Mouse (Mus musculus) thymus, postnatal 0 days (tissue): ENCODE measurements around the gene Piezo1. TPM values are rescaled to one million over a fixed set of nuclear protein-coding genes. Genes with fewer than 3 reads are reported as not detected.

Experiments used
- DNase-seq: peaks from one replicate; pipeline ENCODE4 v3.0.0-alpha.2; 2015; ENCODE audit warnings: low spot score
- polyA plus RNA-seq: library from polyadenylated mRNA; unstranded; fragments of >200 nt; fragmentation: Nextera tagmentation; extraction: Ambion mirVana; gene quantifications from 2 replicates; pipeline ENCODE4 v1.2.1, GENCODE M21; 2015

The Piezo1 gene
- polyA plus RNA-seq, 1 experiment from 2014 or later, result 6.9 TPM

DNA sequence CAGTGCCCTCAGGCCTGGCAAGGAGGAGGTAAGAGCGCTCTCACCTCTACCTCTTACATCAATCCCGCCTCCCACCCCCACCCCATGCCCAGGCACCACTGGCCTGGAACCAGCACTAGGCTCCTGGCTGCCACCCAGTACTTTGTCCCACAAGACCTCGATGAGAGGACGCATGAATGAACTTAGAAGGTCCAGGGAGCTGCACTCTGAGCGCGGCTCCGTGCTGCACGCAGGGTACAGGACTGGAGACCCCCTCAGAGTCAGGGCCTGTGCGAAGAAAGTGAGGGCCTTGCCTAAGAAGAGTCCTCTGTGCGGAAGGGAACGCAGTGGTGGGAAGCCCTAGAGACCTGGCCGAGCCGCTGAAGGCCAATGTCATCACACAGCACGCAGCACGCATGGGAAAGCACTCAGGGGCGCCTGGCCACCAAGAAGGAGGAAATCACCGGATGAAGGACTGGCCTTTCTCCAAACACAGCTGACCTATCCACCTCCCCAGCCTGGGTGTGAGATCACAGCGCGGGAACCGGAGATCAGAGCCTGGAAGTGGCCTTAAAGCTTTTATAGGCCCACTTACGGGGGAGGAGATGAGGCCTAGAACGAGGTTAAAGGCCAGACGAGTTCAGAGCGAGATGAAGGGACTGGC, 4.2 kb downstream of the Piezo1 start:
- DNase-seq, result no peak

DNA sequence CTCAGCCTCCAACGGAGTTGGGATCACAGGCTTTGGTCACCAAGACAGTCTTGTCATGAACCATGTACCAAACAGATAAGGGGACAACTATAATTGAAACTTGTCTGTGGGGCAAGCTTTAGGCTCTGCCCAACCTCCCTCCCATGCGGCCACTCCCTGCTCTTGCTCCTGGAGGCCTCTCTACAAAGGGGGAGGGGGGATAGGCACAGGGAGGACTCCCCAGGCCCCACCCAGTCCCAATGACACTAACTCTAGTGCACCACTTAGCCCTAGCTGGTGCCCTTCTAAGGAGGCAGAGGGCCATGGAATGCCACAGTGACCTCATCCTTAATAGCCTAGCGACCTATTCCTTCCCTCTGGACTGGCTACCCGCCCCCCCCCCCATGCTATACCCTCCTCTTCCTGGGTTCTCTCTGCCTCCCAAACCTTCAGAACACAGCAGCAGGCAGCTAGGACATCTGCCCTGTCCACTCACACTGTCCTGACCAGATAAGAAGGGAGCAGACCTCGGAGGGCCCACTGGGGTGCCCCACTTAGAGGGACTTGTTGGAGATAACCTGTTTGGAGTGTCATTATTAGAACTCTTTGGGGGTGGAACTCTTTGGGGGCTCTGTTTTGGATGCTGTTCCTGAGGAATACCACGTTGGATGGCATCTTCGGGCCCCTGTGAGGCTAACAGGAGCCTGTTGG, 4.9 kb downstream of the Piezo1 start:
- no peak for DNase-seq

DNA sequence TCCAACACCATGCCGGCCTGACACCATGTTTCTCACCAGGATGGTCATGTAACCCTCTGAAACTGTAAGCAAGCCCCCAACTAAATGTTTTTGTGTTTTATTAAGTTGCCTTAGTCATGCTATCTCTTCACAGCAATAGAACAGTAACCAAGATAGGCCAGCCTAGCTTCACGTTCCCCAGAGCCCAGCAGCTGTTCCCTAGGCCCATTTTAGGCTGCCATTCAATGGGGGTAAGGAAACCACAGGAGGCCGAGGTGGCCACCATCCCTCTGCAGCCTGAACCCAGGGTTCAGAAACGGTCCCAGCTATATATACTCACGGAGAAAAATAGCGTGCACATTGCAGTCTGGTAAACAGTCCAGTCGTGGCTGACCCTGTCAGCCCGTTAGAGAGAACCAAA, 7.0 kb downstream of the Piezo1 start:
- no peak for DNase-seq

DNA sequence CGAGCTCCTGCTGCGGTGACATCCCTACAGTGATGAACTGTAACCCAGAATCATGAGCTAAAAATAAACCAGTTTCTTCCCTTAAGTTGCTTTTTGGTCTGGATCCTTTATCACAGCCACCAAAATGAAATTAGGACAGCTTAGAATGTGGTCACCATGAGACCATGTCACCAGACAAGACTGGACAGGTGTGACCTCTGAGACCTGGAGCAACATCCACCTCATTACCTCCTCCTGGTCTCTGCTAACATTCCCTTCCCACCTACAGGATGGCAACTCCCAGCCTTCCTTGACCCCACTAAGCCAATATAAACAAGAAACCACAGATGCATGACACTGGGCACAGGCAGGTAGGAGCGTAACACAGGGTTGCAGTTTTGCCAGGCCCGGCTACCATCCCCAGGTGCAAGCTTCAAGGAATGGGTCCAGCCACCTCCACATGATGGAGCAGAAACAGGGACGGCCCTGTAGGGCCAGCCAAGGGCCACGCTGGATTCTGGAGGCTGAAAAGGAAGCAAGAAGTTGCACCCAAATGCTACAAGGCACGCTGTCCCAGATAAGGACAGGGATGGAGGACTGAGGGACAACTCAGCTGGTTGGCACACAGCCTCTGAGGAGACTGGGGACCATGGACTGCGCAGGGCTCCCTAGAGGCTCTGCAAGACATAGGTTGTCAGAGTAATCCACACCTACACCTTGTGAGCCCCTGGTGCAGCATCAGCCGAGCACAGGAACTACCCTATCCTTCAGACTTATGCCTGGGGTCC, 12.6 kb downstream of the Piezo1 start:
- DNase-seq, result no peak

DNA sequence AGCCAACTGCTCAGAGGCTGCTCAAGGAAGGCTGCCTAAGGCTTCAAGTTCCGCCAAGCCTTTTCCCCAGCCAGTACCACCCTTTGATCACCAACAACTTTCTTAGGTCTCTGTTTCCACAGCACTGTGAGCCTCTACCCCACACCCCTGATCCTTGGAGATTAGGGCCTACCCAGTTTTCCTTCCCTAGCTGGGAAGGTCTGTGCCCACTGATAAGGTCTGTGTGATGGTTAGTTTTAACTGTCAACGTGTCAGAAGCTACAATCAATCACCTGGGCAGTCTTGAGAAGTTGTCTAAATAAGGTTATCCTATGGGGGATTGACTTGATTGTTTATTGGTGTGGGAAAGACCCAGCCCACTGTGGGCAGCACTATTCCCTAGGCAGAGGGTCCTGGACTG, 13.3 kb downstream of the Piezo1 start:
- no peak for DNase-seq

DNA sequence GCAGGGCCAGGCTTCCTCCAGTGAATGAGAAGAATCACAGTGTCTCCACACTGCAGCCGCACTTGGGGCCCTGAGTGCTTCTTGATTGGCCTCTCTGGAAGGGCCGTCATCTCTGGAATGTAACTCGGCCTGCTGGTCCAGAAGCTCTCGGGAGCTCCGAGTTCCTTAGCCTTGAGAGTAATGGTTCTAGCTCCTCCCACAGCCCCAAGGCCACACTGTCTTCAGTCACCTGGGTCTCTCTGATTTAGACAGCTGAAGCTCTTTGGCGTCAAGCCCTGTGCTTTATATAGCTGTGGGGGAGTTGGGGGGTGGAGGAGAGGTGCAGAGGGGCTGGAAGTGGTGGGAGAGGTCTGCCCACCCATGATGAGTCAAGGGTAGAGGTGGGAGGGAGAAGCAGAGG, 14.1 kb downstream of the Piezo1 start:
- DNase-seq, result no peak

DNA sequence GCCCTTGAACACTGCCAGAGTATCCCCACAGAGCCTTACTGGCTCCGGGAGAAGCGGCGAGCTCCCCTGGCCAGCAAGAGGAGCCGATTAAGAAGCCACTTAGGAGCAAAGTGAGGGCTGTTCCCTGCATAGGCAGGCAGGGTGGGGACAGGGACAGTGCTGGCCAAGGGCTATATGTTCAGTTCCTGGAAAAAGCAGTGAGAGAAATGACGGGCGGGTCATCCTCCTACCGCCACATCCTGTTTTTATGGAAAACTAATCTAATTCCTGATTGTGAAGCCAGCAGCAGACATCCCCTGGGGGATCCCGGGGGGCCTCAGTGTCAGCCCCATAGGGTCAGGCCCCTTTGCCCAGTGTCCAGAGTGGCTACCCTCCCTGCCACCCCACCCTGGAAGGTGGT, 19.8 kb downstream of the Piezo1 start:
- no peak for DNase-seq

DNA sequence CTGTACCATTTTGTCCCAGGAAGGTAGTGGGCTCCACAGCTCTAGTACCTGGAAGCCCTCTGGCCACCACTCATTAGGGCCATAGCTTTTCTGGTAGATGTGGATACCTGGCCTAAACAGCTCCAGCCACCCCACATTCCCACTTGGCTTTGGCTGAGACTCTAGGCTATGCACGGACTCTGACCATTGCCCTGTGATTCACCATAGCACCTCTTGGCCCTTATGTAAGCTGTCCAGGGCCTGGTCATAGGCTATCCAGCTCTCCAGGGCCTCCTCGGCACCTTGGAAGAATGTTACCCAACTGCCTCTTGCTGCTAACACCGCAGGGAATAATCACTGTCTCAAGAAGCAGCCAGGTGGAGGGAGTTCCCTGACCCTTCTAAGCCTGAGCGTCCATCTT, 22.0 kb downstream of the Piezo1 start:
- DNase-seq, result no peak

DNA sequence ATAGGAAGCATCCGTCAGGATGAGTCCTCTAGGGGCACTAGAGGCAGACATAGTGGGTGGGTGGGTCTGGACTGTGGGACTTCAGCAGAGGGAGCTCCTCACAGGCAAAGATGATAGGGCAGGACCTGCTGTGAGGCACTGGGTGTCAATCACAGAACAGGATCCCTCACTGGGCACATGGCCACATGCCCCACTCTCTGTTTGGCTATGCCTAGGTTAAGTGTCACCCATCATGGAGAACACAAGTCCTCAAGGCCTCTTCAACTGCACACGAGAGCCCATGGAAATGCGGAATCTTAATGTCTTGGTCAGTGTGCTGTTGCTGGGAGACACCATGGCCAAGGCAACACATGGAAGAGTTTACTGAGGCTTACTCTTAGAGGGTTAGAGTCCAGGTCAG, 23.2 kb downstream of the Piezo1 start:
- DNase-seq, result no peak

DNA sequence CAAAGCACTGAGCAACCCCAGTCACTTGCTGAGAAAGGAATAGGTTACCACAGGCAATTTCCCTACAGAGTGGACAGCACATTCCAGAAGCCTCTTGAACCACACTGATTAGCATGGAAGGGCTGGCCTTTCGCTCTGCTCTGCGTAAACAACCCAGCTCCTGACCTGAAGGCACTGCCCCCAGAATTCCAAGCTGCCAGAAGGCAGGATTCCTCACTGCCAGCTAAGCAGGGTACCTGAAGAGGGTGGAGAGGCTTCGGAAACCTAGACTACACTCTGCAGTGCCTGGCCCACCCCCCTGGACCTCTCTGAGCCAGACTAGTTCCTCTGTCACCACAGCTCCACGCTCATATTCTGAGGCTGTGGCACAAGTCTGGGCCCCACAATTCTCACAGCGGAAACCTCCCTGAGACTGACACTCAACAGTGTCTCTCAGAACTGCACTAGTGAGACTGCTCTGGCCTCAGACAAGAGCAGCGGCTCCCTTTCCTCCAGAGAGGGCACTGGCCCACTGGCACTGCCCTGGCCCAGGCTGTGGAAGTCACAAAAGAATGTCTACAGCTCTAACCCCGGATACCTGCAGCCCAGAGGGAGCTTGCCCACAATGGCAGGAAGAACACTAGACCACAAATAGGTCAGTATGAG, 24.5 kb downstream of the Piezo1 start:
- DNase-seq, result peak; percentile 51

DNA sequence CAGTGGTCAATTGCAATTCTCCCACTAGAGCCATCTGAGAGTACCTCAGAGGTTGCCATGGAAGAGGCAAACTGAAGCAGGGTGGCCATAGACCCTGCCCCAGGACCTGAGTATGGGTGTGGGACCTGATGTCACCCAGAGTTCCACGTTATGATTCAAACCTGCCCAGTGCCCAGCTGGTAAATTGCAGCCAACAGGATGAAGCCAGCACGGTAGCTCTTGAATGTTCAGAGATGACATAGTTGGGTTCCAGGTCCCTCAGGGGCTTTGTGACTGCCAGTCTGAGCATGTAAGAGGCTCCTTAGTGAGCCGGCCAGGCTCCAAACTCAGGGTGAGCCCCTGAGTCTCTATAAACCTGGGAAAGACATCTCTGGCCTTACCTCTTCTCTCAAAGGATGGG, 25.0 kb downstream of the Piezo1 start:
- DNase-seq, result no peak

DNA sequence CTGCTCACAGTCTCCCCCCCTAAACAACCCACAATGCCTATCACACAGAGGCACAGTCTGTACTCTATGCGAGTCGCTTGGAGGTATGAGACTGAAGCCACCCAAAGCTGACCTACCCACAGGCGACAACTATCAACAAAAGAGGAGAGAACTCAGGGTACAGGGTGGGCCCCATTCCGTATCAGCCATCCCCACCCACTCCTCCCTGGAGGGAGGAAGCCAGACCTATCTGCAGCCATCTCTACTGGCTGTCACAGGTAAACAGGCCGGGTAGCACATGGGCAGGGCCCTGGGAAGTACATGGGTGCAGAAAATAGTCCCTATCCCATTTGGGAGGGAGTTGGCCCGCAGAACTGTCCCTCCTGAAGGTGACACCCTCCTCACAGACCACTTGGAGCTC, 26.1 kb downstream of the Piezo1 start:
- no peak for DNase-seq

DNA sequence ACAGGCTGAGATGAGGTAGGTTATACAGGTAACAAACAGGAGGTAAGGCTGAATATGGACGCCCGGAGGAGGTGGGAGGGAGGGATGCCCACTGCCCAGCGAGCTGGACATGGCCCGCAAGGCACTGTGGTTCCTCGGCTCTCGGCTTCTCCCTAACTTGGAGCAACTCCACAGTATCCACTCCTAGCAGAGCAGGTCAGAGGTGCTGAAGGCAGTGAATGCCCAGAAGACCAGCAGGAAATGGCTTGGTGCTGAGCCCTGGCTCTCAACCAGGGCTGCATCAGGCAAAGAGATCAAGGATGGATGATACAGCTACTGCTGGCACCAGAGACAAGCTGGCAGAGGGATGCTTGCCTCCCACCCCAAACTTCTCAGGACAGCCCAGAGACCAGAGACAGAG, 26.6 kb downstream of the Piezo1 start:
- DNase-seq, result no peak

DNA sequence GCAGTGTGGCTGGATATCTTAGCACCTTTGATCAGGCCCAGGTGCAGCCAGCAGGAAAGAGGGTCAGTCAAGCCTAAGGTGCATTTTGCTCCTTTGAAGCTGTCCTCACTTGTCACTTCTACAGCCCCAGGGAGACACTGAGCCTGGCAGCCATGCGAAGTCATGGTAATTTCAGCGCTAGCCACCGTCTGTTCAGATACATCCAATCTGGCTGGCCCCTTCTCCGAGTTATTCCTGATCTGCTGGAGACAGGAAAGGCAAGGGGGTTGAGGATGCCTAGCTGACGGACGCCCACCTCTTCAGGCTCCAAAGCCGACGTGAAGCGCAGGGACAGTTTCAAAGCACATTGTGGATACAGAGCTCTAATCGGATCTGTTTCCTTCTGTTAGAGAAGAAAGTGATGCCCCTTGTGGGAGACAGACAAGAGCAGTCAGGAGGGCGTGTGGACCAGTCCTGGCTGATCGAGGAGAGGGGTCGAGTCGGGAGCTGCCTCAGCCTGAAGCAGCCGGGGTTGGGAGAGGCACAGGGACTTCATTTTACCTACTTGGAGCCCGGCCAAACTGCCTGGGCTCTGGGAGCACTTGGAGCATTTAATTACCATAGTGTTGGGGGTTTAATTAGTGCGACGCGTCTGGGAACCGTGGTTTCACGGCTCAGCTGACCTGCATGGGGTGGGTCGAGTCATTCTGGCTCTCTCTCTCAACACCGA, 27.3 kb downstream of the Piezo1 start:
- DNase-seq, result no peak

DNA sequence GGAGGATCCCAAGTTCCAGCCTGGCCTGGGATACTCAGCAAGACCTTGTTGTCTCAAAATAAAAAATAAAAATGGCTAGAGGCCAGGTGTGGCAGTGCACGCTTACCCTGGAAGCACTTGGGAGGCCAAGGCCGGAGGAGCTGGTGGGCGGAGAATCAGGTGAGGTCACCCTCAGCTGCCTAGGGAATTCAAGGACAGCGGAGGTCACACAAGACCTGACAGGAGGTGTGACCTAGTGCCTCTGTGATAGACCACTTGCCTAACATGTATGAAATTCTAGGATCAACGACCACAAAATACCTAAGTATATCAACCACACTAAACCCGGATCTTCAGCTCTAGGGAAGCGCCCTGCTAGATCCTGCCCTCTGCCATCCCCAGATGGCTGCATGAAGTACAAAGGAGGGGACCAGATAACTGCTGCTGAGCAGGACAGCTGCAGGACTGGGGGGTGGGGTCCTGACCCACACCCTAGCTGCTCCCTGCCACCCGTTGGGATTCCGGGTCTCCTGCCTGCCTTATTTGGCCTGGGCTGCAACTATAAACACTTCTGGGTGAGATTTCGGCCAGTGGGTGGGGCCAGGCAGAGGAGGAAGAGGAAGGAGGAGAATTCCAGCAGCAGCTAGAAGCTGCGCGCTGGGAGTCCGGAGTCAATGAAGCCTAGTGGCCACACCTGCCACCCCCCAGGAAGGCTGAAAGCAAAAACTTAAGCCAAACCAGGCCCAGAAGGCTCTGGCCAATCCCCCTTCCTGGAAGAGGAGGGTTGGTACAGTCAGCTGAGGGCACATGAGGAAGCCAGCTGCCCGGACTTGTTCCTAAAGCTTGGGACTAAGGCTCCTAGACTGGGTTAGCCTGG, 28.1 kb downstream of the Piezo1 start:
- DNase-seq, result no peak

DNA sequence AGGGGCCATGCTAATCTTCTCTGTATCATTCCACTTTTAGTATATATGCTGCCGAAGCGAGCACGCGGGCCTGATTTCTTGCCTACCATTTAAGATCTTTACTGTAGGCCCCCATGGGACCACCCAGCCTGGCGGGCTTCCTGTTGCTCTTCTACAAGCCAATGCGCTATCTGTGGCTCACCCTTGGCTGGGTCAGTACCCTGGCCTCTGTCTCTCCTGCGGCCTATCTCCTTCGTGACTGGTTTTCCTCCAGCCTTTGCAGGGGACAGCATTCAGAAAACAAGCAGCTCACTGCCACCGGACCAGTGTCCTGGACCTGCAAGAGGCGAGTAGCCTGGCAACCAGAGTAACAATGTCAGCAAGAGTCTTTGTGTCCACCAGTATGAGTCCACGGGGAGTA, 30.5 kb downstream of the Piezo1 start:
- no peak for DNase-seq

DNA sequence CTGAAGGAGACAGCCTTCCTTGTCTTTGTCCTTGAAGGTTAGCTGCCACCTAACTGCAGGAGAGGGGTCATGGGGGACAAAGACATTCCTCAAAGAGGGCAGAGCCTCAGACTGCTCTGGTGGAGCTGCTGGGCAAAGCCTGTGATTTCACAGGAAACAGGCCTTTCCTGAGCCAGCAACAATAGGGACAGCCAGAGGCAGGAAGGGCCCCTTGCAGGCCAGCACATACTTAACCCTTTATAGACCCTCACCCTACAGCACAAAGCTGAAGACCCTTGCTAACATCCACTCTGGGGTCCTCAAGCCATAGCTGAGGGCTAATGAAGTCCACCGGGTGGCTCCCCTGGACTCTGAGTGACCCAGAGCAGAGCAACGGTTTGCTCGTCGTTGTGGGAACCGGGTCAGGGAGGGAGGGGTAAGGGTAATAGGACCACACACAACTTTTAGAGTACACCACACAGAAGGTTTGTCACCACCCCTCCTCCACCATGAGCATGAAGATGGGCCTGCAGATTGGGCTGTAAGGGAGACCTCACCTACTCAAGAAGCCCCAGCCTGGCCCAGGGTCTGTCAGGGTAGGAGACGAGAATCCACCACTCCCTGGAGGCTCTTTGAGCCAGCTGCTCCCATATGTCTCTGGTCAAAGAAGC, 33.5 kb downstream of the Piezo1 start:
- no peak for DNase-seq

DNA sequence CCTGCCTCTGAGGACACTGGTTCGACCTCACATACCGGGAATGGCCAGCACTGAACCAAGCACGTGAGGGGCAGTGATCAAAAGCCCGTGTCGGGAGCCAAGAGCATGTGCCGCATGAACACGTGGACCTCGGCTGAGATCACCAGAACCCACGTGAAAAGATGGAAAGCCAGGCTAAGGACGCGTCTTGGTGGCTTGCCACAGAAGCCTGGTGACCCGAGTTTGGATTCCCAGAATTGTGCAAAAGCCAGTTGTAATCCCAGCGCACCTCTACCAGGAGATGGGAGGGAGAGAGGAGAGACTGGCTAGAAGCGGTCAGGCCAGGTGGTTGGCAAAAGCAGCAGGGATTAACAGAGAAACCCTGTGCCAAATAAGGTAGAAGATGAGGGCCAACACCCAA, 35.4 kb downstream of the Piezo1 start:
- no peak for DNase-seq

DNA sequence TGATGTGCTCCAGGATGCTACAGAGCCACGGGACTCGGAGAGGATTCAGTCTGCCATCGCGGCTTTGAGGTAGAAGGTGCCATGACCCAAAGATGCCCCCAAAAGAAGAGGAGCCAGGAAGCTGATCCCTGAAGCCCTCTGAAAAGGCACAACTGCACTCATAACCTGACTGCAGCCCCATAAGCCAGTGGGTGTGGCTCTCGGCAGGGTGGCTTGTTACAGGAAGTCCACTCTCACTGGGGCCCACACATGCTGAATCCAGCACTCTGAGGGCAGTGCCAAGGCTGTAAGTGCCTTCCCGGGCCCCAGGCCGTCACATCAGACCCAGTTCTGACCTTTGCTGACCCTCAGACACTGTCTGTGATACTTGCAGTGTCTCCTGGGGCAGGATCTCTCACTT, 38.7 kb downstream of the Piezo1 start:
- DNase-seq, result no peak

DNA sequence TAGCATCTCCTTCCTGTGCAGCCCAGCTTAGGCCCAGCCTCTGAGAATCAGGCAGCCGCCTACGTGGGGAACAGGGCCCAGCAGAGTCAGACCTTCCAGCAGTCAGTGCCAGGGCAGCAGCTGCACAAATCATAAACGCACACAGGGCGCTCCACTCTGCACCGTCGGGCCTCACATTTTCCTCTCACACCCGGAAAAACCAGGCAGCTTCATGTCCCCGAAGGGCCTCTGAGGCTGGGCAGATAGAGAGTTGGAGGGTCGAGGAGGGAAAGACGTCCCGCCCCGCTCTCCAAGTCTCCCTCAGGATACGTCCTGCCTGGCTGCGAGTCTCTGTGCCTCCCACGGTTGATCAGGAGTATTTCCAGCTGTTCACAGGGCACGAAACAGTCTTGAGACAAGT, 39.6 kb downstream of the Piezo1 start:
- no peak for DNase-seq
